Mouse (Mus musculus) urinary bladder, postnatal 14 days (tissue): Measurements from ENCODE around the gene Ints11.

Source experiments
- DNase-seq: peaks from one replicate; pipeline ENCODE4 v3.0.0; 2021; ENCODE audit warnings: low spot score

Ints11 gene

GRCm38 (mm10) chr4:155869317-155870033 is at the start of gene Ints11, which contains the start of gene Cptp:
Gene Ints11, plus strand, starts transcription at chr4:155869546.
Gene Cptp, minus strand, starts transcription at chr4:155869440.
- peak; percentile 96 for DNase-seq

DNA sequence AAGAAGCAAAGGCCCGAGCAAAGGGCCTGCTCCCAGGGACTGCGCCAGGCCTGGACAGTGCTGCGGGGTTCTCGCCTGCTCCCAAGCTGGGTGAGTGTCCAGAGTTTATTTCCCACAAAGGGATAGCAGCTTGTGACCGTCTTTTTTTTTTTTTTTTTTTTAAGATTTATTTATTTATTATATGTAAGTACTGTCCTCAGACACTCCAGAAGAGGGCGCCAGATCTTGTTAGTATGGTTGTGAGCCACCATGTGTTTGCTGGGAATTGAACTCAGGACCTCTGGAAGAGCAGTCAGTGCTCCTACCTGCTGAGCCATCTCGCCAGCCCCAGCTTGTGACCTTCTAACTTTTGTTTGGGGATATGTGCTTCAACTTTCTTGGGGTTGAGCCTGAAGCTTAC is 48.3 kb upstream of the Ints11 start:
- no peak for DNase-seq

DNA sequence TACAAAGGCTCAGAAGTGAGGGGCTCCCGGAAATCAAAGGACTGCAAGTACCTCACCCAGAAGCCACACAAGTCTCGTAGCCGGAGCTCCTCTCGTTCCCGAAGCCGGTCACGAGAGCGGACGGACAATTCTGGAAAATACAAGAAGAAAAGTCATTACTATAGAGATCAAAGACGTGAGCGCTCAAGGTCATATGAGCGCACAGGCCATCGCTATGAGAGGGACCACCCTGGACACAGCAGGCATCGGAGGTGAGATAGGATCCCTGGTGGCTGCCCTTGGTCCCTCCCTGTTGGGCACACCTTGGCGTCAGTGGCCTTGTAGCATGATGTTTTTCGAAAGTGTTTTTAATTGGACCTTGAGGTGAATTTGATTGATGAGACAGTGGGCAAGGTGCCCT is 45.9 kb upstream of the Ints11 start:
- no peak for DNase-seq

DNA sequence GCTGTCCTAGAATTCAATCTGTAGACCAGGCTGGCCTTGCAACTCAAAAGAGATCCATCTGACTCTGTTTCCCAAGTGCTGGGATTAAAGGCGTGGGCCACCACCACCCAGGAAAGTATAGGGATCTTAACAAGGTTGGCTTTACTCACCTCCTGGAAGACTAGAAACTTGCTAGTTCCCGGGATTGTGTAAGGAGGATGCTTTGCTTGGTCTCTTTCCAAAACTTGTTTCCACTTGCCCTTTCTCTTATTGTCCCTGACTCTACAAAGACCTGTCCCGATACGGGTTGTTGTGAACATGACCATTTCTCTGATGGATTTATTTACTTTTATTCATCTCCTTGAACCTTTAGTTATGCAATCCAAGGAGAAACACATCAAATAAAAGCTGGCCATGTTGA is 39.5 kb upstream of the Ints11 start:
- DNase-seq, result no peak

DNA sequence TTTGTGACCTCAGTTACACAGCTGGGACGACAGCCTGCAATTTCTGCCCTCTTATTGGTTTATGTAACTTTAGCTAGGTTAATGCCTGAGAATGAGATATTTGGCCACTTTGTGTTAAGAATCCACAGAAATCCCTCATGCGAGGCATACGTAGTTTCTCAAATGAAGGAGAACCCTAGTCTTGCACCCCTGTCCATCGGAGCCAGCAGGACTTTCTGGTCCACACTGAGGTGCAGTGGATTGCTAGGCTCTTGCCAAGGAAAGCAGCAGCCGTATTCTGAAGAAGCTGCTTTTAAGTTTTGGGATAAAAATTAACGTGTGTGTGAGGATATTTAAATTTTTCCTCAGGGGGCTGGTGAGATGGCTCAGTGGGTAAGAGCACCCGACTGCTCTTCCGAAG is 38.8 kb upstream of the Ints11 start:
- no peak for DNase-seq

DNA sequence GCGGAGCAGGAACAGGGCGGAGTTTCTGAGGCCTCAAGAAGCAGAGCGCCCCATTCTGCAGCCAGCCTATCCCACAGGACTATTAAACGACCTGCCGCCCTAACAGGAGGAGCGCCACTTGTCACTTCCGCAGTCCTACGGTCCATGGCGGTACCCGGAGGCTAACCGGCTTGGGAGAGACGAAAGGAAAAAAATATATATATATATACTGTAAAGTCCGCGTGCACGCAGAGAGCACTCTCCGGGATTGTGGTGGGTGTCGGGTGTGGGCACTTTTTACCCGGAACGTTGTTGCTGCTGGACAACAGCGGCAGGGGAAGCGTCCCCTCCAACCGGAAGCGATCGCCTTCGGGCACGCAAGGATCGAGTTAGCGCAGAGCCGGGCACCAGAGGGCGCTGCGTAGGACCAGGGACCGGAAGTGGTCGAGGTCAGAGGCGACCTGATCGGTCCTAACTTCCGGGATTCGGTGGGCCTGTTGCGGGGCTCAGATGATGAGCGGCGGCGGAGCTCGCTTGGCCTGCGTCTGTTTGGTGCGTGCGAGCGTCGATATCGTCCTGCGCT is 38.1 kb upstream of the Ints11 start, which contains the start of gene Aurkaip1:
Gene Aurkaip1, plus strand, starts transcription at position 68 of the 562 bp plus-strand sequence.
- peak; percentile 96 for DNase-seq

GRCm38 (mm10) chr4:155831831-155832230 is 37.5 kb upstream of the Ints11 start:
- no peak for DNase-seq

DNA sequence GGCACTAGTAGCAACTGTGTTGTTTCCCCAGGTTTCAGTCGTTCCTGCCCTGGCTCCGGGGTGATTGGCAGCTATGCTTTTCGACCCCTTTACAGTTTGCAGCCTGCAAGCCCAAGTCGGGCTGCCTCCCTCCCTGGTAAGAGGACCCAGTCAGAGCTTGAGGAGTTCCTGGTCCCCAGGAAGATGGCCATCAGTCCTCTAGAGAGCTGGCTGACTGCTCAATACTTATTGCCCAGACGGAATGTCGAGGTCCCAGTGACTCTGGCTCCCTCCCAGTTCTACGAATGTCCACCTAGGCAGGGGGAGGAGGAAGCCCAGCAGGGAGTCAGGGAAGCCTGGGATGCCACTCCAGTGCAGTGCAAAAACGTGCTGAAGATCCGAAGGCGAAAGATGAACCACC is 37.0 kb upstream of the Ints11 start:
- no peak for DNase-seq

- DNase-seq, result no peak
Measured at GRCm38 (mm10) chr4:155833234-155833633, 36.1 kb upstream of the Ints11 start.

DNA sequence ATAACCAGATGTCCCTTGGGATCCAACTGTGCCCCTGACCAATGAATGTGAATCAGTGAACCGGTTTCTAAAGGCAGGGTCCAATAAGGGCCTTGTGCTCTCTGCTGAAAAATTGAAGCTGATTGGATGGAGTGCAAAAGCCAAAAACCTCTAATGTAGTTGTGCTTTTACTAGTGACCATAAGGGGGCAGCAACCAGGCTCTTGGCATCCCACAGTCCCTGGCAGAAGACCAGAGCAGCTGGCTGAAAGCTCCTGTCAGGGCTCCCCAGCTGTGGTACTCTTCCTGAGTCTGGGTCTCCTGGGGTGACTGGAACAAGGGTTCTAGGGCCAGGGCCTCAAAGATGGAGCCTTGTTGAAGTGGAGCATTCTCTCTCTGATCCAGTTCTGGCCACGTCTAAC is 35.5 kb upstream of the Ints11 start:
- peak; percentile 79 for DNase-seq

DNA sequence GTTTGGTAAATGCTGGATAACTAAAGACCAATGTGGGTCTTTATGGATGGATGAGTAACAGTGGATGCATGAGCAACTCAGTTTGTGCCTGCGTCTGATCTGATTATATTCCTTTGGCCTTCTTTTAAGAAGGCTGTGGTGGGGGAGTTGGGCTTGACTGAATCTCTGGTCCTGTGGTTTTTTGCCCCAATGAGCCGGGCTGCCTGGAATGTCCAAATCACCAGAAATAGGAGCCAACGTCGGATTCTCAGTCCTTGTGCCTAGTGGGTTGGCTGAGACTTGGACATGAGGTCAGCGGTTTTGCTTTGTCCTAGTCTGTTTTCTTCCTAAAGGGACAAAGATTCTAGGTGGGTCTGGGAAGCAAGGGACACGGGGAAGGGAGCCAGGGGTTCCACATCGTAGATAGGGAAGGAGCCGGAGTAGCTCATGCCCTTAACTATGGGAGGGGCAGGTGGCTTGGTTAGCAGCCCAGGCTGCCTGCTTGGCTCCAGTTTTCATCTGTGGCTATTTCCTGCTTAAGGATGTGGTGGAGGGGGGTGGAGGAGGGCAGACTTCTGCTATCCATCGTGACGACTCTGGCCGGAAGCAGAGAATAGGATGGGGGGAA is 31.8 kb upstream of the Ints11 start:
- DNase-seq, result no peak

DNA sequence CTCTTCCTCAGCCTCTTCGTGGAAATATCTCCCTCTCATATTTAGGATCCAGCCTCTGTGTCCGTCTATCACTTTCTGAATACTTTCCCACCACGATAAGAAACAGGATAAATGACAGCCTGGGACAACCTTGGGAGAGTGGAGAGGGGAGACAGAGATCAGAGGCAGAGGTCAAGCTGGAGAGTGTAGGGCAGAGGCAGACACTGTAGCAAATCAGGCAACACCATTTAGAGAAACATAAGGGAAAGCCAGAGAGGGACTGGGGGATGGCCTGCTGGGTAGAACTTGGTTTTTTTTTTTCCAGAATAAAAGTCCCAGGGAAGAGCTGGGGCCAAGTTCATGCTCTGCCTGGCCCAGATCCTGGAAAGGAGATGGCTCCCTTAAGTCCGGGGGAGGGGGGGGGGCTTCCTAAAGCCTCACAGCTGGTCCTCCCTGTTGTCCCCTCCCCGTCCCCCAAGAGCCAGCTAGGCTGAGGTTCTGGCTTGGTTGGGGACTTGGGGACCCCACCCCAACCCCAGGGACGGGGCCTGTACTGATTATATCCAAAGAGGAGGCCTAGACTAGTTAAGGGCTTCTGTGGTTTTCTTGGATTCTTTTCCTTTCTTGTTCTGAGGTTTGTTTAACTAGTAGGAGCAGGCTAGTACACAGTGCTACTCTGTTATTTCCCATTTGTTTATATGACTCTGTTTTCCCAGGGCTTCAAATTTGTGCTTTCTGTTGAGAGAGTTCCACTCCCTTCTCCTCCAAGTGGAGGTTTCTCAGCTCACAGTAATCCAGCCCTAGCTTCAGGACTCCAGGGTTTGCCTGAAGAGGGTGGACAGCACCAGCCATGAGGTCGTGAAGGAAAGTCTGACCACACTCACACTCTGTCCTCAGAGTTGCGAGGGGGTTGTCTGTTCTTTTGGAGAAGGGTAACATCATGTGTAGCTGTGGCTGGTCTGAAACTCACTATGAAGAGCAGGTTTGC is 30.9 kb upstream of the Ints11 start:
- peak; percentile 34 for DNase-seq

GRCm38 (mm10) chr4:155839483-155839910 is 29.8 kb upstream of the Ints11 start, which contains the start of gene Mxra8:
Gene Mxra8, plus strand, starts transcription at chr4:155839680.
- DNase-seq, result peak; percentile 88

- DNase-seq, result no peak
Measured at GRCm38 (mm10) chr4:155840076-155841002, 29.0 kb upstream of the Ints11 start.

GRCm38 (mm10) chr4:155841003-155841454 is 28.3 kb upstream of the Ints11 start:
- DNase-seq, result peak; percentile 77

- DNase-seq, result no peak
Measured at GRCm38 (mm10) chr4:155841651-155842270, 27.6 kb upstream of the Ints11 start.

GRCm38 (mm10) chr4:155843231-155843630 is 26.1 kb upstream of the Ints11 start:
- DNase-seq, result no peak

GRCm38 (mm10) chr4:155846871-155847578 is 22.3 kb upstream of the Ints11 start, which contains the start of gene Dvl1:
Gene Dvl1, plus strand, starts transcription at chr4:155847402.
- DNase-seq, result peak; percentile 93

GRCm38 (mm10) chr4:155847591-155848352 is 21.6 kb upstream of the Ints11 start:
- peak; percentile 57 for DNase-seq
